Mouse (Mus musculus) forebrain, embryonic 15.5 days (tissue): ENCODE measurements around the gene Iqcf4. TPM values are rescaled to one million over a fixed set of nuclear protein-coding genes. Genes with fewer than 3 reads are reported as not detected.

Experiments used
- ATAC-seq: fragments of 200-750 bp; cut with Nextera tagmentation; replicated peaks from 2 replicates; pipeline ENCODE4 v1.8.0; 2017; ENCODE audit warnings: mild to moderate bottlenecking, moderate TSS enrichment, moderate library complexity
- H3K27ac ChIP-seq: fragments of 300-500 bp; sonication (generic); replicated peaks from 2 replicates; pipeline ENCODE4 v1.5.1; 2015; ENCODE audit warnings: mild to moderate bottlenecking, inconsistent platforms
- H3K27me3 ChIP-seq: fragments of 300-500 bp; sonication (generic); 2 replicates; pipeline ENCODE4 v1.6.1; 2015; ENCODE audit warnings: inconsistent platforms
- H3K36me3 ChIP-seq: fragments of 300-500 bp; sonication (generic); 2 replicates; pipeline ENCODE4 v1.6.1; 2015; ENCODE audit warnings: mild to moderate bottlenecking, inconsistent platforms
- H3K4me1 ChIP-seq: fragments of 300-500 bp; sonication (generic); 2 replicates; pipeline ENCODE4 v1.6.1; 2015; ENCODE audit warnings: inconsistent platforms
- H3K4me2 ChIP-seq: fragments of 300-500 bp; sonication (generic); replicated peaks from 2 replicates; pipeline ENCODE4 v1.6.1; 2015; ENCODE audit warnings: mild to moderate bottlenecking, inconsistent platforms
- H3K4me3 ChIP-seq: fragments of 300-500 bp; sonication (generic); 2 replicates; pipeline ENCODE4 v1.5.1; 2015; ENCODE audit warnings: mild to moderate bottlenecking, inconsistent platforms
- H3K9ac ChIP-seq: fragments of 300-500 bp; sonication (generic); replicated peaks from 2 replicates; pipeline ENCODE4 v1.6.1; 2015; ENCODE audit warnings: mild to moderate bottlenecking, inconsistent platforms
- H3K9me3 ChIP-seq: fragments of 300-500 bp; sonication (generic); 2 replicates; pipeline ENCODE4 v1.6.1; 2016; ENCODE audit warnings: inconsistent platforms
- WGBS: fragments of 180-500 bp; shearing (Covaris S2); methylation state at CpG from one replicate; pipeline ENCODE4 v1.1.7; 2015; ENCODE audit warnings: mixed read lengths; 5-methylcytosine and 5-hydroxymethylcytosine counted together
- polyA plus RNA-seq: library from polyadenylated mRNA; unstranded; fragments of >200 nt; fragmentation: Nextera tagmentation; extraction: Ambion mirVana; gene quantifications from 2 replicates; pipeline ENCODE4 v1.2.1, GENCODE M21; 2015

Iqcf4 gene
- polyA plus RNA-seq, 1 experiment from 2014 or later: not detected

DNA sequence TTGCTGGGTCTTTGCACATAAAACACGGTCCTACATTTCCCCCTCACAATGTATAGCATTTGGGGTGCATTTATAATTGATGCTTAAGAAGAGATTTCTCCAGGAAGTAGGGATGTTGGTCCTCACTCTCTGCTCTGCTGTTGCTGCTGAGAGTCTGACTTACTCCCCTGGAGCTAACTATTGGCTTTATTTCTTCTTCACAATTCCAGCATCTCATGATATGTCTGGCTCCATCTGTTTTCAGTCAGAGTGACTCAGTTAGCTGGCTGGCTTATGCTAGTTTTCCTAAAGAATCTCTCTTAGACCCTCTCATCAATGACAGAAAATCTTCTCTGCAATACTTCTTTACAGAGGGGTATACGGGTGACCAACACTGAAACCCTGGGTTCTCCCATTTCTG is 5.3 kb upstream of the Iqcf4 start:
- no peaks in the 10 kb centered on the region for H3K9me3 ChIP-seq
- no peaks in the 10 kb centered on the region for H3K27me3 ChIP-seq
- H3K4me1 ChIP-seq: no peaks in the 10 kb centered on the region
- WGBS: 83% methylated on average over 2 of the region's 2 CpGs
- H3K27ac ChIP-seq: no peak overlapping the region
- no peak for ATAC-seq
- no peak overlapping the region for H3K9ac ChIP-seq
- no peak overlapping the region for H3K4me2 ChIP-seq
- H3K36me3 ChIP-seq: no peaks in the 10 kb centered on the region
- H3K4me3 ChIP-seq: no peak overlapping the region

DNA sequence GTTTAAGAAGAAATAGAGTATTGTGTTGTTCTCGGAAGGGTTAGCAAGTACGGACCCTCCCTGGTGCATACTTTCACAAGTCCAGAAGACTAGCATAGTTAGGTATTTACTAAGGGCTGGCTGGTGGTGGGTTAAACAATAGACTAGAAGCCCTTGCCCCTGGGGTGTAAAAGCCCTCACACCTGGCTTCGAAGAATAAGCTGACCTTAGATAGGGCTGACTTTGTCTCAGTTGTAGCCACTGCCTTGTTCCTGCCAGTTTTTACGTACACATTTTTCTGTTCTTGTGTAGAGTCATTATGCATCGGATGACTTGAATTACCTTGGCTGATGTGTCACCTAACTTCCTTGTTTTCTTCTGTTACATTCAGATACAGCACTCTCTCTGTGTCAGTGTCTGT is 2.6 kb upstream of the Iqcf4 start:
- H3K4me1 ChIP-seq: no peaks in the 10 kb centered on the region
- no peak for ATAC-seq
- WGBS: 90% methylated on average over 5 of the region's 5 CpGs
- H3K27me3 ChIP-seq: no peaks in the 10 kb centered on the region
- no peaks in the 10 kb centered on the region for H3K36me3 ChIP-seq
- no peak overlapping the region for H3K4me3 ChIP-seq
- H3K9ac ChIP-seq: no peak overlapping the region
- H3K27ac ChIP-seq: no peak overlapping the region
- H3K9me3 ChIP-seq: no peaks in the 10 kb centered on the region
- H3K4me2 ChIP-seq: no peak overlapping the region

DNA sequence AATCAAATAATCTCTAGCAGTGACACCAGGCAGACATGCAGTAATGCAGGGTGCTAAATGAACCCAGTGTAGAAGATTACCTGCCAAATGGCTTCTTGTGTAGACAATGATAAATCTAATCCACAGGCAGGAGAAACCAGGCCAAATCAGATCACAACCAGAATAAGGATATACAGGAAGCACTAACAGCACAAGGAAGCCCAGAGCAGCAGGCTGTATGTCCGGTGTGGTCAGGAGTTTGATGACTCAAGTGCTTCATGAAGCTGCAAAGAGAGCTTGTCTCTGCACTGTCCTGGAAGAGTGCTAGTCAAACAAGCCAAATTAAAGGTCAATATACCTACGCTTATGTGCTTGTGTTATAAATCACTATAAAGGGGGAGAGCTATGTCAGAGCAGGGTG is 1.4 kb upstream of the Iqcf4 start:
- Histone ChIP-seq H3K4me3 (no peak overlapping the region), H3K27ac (no peak overlapping the region), H3K4me1 (no peaks in the 10 kb centered on the region), H3K36me3 (no peaks in the 10 kb centered on the region), H3K4me2 (no peak overlapping the region), H3K9ac (no peak overlapping the region), H3K9me3 (no peaks in the 10 kb centered on the region), H3K27me3 (no peaks in the 10 kb centered on the region)
- WGBS: 93% methylated on average over 2 of the region's 2 CpGs
- ATAC-seq: no peak

DNA sequence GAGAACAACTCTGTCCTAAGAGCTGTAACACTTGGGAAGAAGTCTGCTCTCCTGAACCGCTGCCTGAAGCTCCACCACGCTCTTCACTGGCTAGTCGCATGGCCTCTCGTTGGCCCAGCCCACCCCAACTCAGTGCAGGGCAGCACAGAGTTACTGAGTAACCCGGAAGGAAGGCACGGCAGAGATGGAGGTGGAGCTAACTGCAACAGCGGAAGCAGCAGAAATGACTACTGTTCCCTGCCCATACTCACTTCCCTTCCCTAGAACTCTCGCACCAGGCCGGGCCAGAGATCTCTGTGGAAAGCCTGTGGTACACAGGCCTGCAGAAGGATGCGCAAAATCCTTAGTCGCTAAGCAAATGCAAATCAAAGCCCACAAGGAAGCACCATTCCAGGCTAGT is 4.4 kb downstream of the Iqcf4 start:
- no peaks in the 10 kb centered on the region for H3K9me3 ChIP-seq
- no peak overlapping the region for H3K4me2 ChIP-seq
- no peak overlapping the region for H3K27ac ChIP-seq
- H3K36me3 ChIP-seq: no peaks in the 10 kb centered on the region
- no peaks in the 10 kb centered on the region for H3K4me1 ChIP-seq
- H3K9ac ChIP-seq: no peak overlapping the region
- no peaks in the 10 kb centered on the region for H3K27me3 ChIP-seq
- ATAC-seq: no peak
- H3K4me3 ChIP-seq: no peak overlapping the region
- WGBS: 70% methylated on average over 11 of the region's 11 CpGs

DNA sequence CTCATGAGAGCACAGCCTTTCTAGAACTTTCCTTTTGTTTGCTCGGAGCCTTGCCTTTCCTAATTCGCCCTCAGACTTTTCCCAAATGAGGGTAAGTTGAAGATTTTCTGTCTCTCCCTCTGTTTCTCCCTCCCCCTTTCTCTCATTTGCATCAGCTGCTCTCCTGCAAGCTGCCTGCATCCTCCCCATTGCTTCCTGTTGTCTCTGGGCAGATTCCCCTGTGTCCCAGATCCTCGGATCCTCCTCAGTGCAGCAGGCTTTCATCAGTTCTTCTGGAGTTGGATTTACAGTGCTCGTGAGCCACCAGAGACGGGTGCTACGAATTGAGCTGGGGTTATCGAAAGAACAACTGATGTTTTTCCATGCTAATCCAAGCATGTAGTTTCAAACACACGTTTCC is 6.8 kb downstream of the Iqcf4 start:
- 73% methylated on average over 8 of the region's 8 CpGs for WGBS
- H3K27ac ChIP-seq: no peak overlapping the region
- no peaks in the 10 kb centered on the region for H3K9me3 ChIP-seq
- H3K4me2 ChIP-seq: no peak overlapping the region
- H3K9ac ChIP-seq: no peak overlapping the region
- no peaks in the 10 kb centered on the region for H3K4me1 ChIP-seq
- H3K27me3 ChIP-seq: no peaks in the 10 kb centered on the region
- no peaks in the 10 kb centered on the region for H3K36me3 ChIP-seq
- no peak for ATAC-seq
- no peak overlapping the region for H3K4me3 ChIP-seq

DNA sequence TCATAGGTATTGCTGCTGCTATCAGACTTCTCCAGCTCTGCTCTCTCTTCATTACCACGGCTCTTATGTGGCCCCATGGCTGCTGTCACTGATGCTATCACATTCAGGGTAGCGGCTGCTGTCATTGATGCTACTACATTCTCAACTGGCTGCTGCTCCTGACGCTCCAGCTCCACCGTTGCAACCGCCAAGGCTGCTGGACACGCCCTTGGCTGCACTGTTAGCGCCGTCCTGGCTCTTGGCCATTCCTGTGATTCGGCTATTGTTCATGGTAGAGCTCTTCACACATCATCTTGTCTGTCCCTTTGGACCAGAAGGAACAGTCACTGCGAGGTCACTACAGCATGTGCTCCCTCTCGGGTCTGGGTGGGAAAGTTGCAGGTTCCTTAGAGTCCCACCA is 8.5 kb downstream of the Iqcf4 start:
- ATAC-seq: no peak
- no peaks in the 10 kb centered on the region for H3K36me3 ChIP-seq
- H3K4me2 ChIP-seq: no peak overlapping the region
- no peaks in the 10 kb centered on the region for H3K4me1 ChIP-seq
- no peaks in the 10 kb centered on the region for H3K27me3 ChIP-seq
- no peaks in the 10 kb centered on the region for H3K9me3 ChIP-seq
- no peak overlapping the region for H3K9ac ChIP-seq
- H3K4me3 ChIP-seq: no peak overlapping the region
- 92% methylated on average over 11 of the region's 11 CpGs for WGBS
- H3K27ac ChIP-seq: no peak overlapping the region

DNA sequence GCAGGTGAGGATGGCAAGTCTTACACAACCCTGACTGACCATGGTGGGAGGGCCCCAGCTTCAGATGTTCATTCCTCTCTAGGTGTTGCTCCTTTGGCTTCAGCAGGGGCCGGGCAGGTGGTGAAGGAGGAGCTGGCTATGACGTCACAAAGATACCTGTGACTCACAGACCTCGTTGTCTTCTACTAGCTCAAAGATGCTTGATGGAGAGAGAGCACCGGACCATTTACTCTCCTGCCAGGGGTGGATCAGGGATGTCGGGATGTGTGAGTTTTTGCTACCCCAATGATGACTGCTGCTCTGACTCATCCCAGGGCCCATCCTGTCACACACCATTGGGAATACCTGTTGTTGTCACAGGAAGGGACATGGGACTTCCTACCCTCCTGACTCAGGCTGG is 9.3 kb downstream of the Iqcf4 start, which contains the start of gene Iqcf3:
Gene Iqcf3 (minus strand): TSS at position 101 of the 400 bp plus-strand sequence.
- no peaks in the 10 kb centered on the region for H3K27me3 ChIP-seq
- H3K4me1 ChIP-seq: no peaks in the 10 kb centered on the region
- 90% methylated on average over 5 of the region's 5 CpGs for WGBS
- no peak within 1 kb of the TSS for H3K4me2 ChIP-seq
- H3K9me3 ChIP-seq: no peaks in the 10 kb centered on the region
- no peak within 1 kb of the TSS for H3K4me3 ChIP-seq
- H3K36me3 ChIP-seq: no peaks in the 10 kb centered on the region
- ATAC-seq: no peak
- H3K9ac ChIP-seq: no peak within 1 kb of the TSS
- no peak within 1 kb of the TSS for H3K27ac ChIP-seq

DNA sequence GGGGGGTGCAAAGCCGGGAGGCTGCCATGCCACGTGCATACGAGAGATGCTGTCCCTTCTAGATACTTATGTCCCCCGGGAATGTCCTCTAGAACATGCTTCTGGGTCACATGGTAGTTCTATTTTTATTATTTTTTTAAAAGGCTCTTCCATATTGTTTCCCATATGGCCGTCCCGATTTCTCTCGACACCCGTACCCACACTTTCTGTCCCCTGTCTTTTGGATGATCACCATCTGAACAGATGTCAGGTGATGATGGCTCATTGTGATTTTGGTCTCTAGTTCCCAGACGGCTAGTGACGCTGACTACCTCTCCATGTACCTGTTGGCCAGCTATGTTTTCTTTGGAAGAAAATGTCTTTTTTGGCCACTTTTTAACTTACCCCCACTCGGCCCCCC is 35.8 kb downstream of the Iqcf4 start:
- H3K27ac ChIP-seq: no peak overlapping the region
- H3K4me3 ChIP-seq: no peak overlapping the region
- ATAC-seq: no peak
- no peaks in the 10 kb centered on the region for H3K27me3 ChIP-seq
- 90% methylated on average over 11 of the region's 11 CpGs for WGBS
- H3K4me1 ChIP-seq: no peaks in the 10 kb centered on the region
- no peaks in the 10 kb centered on the region for H3K36me3 ChIP-seq
- no peaks in the 10 kb centered on the region for H3K9me3 ChIP-seq
- H3K9ac ChIP-seq: no peak overlapping the region
- H3K4me2 ChIP-seq: no peak overlapping the region

DNA sequence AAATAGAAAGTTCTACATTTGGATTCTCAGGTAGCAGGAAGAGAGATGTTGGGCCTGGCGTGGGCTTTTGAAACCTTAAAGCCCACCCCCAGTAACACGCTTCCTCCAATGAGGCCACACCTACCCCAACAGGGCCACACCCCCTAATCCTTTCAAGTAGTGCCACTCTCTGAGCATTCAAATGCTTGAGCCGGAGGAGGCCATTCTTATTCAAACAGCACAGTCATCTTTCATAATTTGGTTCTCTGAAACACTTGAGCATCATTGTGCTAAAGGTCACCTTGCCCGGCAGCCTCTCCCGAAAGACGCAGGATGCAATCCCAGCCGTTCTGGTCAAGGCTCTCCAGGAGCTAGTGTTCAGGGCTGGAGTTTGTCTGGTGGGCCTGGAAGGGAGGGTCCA is 36.5 kb downstream of the Iqcf4 start:
- H3K9me3 ChIP-seq: no peaks in the 10 kb centered on the region
- no peaks in the 10 kb centered on the region for H3K4me1 ChIP-seq
- ATAC-seq: no peak
- WGBS: 90% methylated on average over 7 of the region's 7 CpGs
- H3K4me2 ChIP-seq: no peak overlapping the region
- no peak overlapping the region for H3K27ac ChIP-seq
- H3K36me3 ChIP-seq: no peaks in the 10 kb centered on the region
- no peak overlapping the region for H3K4me3 ChIP-seq
- no peak overlapping the region for H3K9ac ChIP-seq
- H3K27me3 ChIP-seq: no peaks in the 10 kb centered on the region

DNA sequence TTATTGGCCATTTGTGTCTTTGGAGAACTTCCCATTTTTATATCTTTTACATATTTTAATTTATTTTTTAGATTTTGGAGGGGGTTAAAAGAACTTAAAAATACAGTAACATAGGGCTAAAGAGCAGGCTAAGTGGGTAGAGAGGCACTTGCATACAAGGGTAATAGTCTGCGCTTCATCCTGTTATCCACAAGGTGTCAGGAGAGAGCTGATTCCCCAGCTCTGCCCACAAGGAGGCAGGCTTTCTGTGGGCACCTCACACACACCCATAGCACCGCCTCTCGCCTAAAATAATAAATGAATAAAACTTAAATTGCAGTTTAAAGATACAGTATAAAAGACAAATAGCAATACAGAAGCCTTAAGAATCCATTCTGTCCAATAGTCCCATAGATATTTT is 39.0 kb downstream of the Iqcf4 start:
- H3K27me3 ChIP-seq: no peaks in the 10 kb centered on the region
- H3K9me3 ChIP-seq: no peaks in the 10 kb centered on the region
- H3K4me2 ChIP-seq: no peak overlapping the region
- ATAC-seq: no peak
- 22% methylated on average over 3 of the region's 3 CpGs for WGBS
- H3K9ac ChIP-seq: no peak overlapping the region
- H3K4me1 ChIP-seq: no peaks in the 10 kb centered on the region
- H3K27ac ChIP-seq: no peak overlapping the region
- H3K4me3 ChIP-seq: no peak overlapping the region
- no peaks in the 10 kb centered on the region for H3K36me3 ChIP-seq

DNA sequence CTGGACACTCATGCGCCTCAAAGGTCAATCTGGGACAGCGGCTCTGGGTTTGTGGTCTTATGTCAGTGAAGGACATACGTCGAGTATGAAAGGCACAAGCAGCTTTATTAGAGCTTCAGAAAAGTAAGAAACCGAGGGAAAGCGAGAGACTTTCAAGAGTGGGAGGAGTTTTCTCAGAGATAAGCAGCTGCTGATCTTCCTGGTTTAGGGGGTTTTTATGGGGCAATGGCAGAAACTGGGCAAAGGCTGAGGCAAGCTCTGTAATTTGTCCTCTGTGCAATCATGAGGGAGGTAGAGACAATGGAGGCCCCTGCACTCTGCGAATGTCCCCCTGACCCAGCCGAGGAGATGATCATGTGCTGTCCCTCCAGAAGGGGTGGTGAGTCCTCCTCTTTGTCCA is 50.9 kb downstream of the Iqcf4 start:
- ATAC-seq: no peak
- H3K9me3 ChIP-seq: no peaks in the 10 kb centered on the region
- H3K9ac ChIP-seq: no peak overlapping the region
- H3K36me3 ChIP-seq: no peaks in the 10 kb centered on the region
- no peak overlapping the region for H3K4me3 ChIP-seq
- WGBS: 81% methylated on average over 8 of the region's 8 CpGs
- no peaks in the 10 kb centered on the region for H3K27me3 ChIP-seq
- H3K27ac ChIP-seq: no peak overlapping the region
- no peak overlapping the region for H3K4me2 ChIP-seq
- H3K4me1 ChIP-seq: no peaks in the 10 kb centered on the region

DNA sequence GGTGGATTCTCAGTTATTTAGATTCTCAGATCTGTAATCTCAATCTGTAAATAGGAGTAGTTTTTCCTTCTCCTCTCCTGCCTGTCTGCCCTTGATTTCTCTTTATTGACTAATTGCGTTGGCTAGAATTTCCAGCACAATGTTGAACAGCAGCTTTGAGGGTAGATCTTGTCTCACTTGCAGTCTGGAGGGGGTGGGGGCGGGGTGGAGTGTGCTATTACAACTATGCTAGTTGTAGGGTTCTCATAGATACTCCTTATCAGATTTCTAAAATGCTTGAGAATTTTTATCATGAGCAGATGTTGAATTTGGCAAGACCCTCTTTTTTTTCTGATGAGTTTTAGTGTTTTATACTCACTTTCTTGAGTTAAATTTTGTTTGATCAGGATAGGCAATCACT is 51.4 kb downstream of the Iqcf4 start:
- no peak overlapping the region for H3K27ac ChIP-seq
- WGBS: 77% methylated on average over 2 of the region's 2 CpGs

More for the DNA sequence above, 51.4 kb downstream of the Iqcf4 start:
- no peak overlapping the region for H3K4me3 ChIP-seq
- no peaks in the 10 kb centered on the region for H3K36me3 ChIP-seq
- no peak for ATAC-seq
- no peaks in the 10 kb centered on the region for H3K9me3 ChIP-seq
- no peaks in the 10 kb centered on the region for H3K27me3 ChIP-seq
- H3K4me1 ChIP-seq: no peaks in the 10 kb centered on the region
- H3K4me2 ChIP-seq: no peak overlapping the region
- H3K9ac ChIP-seq: no peak overlapping the region
